Mouse (Mus musculus) layer of hippocampus, adult 9-11 months (tissue): ENCODE results near the gene Znrf3.

ENCODE experiments used
- DNase-seq: peaks from one replicate; pipeline ENCODE4 v3.0.0; 2022

Gene Znrf3

DNA sequence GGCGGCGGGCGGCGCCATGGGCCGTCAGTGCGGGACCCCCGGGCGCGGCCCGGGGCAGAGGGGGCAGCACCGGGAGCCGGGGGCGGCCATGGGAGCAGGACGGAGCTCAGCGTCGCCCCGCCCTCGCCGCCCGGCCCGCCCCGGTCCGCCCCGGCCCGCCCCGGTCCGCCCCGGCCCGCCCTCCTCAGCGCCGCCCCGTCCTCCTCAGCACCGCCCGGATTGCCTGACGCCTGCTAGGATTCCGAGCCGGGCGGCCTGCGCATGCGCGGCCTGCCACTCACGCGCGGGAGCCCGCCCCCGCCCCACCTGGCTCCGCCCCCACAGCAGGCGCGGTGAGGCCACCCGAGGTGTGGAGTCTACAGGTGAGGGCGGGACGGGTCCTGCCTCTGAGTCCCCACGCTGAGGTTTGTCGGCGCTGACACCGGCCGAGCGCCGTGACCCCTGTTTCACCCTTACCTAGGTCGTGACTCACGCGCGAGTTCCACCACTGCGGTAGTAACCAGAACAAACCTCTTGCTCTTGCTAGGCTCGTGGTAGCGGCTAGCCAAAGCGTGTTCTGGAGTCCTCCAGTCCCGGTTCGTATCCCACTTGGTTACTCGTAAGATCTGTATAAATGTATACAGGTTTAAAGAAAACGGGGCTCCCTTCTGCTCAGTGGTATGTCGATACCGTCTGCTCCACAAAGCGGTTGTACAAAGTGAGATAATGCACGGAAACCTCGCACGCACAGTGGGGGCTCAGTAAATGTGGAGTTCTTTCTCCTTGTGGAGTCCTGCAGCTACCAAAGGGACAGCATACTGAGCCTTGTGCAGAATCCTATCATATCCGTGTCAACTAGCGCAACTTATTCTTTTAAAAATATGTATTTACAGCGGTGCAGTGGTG is 182.9 kb downstream of the Znrf3 start, which contains the start of gene Kremen1:
Kremen1 (minus strand) TSS at position 51 of the 885 bp plus-strand sequence.
- peak; percentile 94 for DNase-seq

DNA sequence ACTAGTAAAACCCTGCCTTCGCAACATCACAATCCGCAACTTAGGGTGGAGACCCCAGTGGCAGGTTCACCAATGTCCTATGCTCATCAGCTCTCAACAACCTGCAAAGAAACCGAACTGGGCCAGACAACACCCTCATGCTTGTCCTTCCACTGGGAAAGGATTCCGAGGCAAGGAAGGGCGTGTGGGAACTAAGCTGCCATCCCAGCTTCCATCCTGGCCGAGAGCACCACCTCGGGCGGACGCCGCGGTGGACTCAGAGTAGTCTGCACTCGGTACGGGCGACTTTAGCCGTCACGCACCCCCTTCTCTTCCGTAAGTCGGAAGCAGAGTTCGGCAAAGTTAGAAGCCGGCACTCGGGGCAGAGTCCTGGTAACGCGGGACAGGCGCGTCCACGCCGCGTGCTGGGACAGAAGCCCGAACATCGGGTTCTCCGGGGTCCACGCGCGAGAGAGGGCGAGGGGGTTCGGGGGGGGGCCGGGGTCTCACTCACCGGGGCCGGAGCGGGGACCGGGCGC is 183.6 kb downstream of the Znrf3 start:
- no peak for DNase-seq

GRCm38 (mm10) chr11:5259944-5260598 is 184.6 kb downstream of the Znrf3 start:
- no peak for DNase-seq

GRCm38 (mm10) chr11:5258036-5258435 is 186.6 kb downstream of the Znrf3 start:
- DNase-seq = no peak

GRCm38 (mm10) chr11:5257151-5257862 is 187.3 kb downstream of the Znrf3 start:
- no peak for DNase-seq

- DNase-seq = peak; percentile 38
These were observed 189.1 kb downstream of the Znrf3 start for GRCm38 (mm10) chr11:5255509-5256014.

DNA sequence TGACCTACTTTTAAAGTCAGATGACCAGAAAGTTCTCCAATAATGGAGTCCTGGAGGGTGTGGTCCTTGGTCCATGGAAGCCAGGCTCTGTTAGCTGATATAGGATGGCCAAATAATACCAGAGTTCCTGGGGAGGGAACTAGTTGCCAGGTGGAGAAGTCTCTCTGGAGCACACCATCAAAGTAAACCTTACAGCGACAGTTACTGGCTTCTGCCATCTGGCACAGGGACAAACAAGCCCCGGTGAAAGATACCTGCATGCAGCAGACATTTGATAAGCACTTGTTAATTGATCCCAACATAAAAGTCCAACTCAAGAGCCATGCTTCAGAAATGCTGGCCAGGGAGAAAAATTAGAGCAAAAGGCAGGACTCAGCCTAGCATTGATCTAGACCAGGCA is 190.6 kb downstream of the Znrf3 start:
- no peak for DNase-seq

DNA sequence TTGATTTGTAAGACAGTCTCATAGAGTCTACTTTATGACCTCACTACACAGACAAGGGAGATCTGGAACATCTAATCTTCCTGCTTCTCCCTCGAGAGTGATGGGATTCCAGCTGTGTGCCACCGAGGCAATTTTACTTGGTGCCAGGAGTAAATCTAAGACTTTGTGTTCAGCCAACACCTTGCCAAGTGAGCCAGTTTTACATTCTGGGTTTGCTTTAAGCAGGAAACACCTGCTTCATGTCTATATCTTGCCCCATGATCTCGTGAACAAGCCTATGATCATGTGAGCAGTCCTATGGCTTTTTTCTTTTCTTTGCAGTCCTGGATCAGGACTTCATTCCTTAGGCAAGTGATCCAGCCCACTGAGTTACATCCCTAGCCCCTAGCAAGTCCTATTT is 191.1 kb downstream of the Znrf3 start:
- DNase-seq = no peak

DNA sequence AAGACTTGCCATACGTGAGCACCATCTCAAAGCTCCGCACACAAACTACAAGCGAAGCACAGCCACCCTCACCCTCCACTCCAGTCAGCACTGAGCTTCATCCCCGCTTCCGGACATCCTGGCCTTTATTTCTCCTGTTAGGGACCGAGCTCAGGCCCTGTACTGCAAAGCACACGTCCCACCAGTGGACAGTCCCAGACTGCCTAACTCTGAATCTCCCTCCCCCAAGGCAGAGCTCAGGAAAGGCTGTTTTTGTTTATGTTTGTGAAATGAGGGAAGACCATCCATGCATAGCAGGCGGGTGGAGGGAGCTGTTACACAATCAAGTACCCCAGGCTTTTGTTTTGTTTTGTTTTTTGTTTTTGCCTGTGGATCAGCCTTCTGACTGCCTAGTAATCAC is 191.9 kb downstream of the Znrf3 start:
- no peak for DNase-seq

- no peak for DNase-seq
These were observed 193.5 kb downstream of the Znrf3 start for GRCm38 (mm10) chr11:5251112-5251511.

GRCm38 (mm10) chr11:5248200-5248599 is 196.4 kb downstream of the Znrf3 start:
- DNase-seq = no peak

DNA sequence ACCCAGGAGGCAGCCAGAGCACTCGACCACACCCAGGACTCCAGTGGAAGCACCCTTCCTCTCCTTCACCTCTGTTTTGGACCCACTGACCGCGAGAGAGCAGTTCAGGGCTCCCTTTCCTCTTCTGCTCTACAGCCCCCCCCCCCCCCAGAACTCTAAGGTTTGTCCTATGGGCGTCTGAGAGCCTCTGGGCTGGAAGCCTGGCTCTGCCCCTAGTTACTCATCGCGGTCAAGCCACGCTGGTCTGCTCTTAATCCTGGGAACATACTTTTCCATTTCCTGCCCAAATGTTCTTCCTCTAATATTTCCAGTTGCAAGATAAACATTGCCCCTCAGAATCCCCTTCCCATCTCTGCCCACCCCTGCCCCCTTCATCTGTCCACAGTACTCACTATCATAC is 199.2 kb downstream of the Znrf3 start:
- no peak for DNase-seq

- DNase-seq = peak; percentile 28
These were observed 199.9 kb downstream of the Znrf3 start for GRCm38 (mm10) chr11:5244749-5245130.

DNA sequence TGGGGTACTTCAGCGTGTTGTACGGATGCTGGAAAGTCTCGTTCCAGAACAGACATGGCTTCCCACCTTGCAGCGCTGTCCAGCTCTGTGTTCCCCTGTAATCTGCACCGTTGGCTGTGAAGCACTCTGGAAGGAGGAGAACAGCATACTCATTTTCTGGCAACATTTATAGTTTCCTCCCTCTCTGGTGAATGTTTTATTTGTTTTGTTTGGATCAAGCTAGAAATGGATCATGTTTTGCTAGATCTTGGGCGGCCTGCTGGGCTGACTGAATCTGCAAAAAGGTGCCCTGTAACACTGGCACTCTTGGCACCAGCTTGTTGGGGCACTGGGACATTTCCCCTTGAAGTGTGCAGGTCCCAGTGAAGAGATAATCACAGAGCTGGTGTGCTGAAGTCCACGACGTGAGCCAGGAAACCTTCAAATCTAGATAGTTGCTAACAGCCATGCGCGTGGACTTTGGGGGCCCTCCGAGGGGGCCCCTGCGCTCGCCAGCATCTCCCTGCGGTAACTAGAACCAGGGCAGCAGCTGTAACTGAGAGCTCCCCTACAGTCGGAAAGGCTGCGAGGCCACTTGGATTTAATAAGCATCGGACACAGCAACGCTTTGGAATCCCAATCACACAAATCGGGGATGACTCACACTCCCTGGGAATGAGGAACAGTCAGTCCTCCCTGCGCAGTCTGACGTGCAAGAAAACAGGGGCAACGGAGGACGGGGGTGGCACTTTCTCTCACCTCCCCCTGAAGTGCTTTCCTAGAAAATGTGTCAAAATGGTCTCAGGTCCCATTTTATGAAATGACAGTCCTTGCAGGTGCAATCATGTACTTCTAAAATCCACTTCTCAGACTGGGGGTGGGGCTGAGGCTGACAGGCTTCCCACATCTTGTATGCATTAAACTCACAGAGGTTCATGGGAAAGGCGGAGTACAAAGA is 200.6 kb downstream of the Znrf3 start:
- DNase-seq = peak; percentile 47

DNA sequence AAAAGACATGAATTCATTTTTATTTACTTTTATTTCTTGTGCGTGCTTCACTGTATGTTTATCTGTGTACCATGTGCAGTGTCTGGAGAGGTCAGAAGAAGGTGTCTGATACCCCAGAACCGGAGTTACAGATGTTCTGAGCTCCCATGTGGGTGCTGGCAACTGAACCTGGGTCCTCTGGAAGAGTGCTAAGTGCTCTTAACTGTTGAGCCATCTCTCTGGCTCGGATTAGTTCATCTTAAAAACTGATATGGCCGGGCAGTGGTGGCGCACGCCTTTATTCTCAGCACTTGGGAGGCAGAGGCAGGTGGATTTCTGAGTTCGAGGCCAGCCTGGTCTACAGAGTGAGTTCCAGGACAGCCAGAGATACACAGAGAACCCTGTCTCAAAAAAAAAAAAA is 201.4 kb downstream of the Znrf3 start:
- no peak for DNase-seq

DNA sequence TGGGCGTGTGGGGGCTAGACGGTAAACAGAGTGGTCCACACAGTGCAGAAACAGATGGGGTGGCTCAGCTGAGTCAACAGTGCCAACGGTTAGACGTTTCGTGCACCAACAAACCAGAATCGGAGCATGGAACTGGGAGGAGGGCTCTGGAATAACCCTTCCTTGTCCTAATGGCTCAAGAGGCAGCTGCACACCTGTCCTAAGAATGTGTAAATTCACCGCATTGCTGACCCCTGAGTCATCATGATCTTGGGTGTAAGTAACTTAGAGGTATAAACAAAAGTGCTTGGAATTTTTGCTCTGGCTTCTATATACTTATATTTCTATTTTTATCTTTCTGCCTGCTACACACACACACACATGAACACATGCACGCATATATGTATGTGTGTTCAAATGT is 202.5 kb downstream of the Znrf3 start:
- DNase-seq = no peak

DNA sequence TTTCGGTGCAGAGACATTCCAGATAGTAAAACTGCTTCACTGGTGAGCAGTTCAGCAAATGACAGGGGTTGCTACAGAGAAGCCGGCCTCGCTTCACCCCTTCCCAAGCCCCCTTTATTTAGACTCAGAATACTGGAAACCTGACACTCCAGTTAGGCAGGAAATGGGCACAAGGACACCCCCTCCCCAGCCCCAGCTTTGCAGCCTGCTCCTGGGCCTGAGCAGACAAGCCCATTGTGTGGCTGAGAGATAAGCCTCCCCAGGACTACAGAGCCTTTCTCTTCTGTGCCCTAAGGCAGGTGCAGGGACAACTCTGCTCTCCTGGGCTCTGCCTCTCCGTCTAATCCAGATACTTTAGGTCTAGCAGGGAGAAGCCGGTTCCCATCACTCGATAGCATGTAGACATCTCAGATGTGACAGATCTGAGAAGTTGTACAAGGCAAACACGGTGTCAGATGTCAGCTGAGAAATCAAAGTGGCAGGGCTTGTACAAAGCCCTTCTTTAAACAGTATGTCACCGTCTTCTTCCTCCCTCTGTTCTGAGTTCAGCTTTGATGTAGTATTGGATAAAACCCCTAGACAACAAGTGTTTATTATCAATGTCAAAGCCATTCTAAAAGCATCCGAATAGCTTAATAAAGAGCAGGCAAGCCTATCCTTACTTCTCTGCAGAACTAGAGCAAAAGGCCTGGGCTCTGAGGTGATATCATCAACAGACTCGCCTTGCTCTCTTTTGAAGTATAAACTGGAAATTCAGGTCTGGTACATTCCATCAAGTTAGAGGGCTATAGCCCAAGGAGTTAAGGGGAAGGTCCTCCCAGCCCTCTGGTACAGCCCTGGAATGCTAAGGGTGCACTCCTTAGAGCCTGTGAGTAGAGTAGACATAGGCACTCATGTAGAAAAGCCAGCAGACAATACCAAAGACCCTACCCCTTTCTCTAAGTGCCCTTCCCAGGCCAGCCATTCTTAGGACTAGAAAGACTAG is 204.6 kb downstream of the Znrf3 start:
- no peak for DNase-seq
